Mouse (Mus musculus): ENCODE data around the gene Smad3.

GRCm38 (mm10) chr9:63609246-63609645 lies 148.5 kb downstream of the Smad3 start:
- TF ChIP-seq KAT2A (IDR thresholded peaks at IDR 0.05; ENCODE audit: insufficient replicate concordance, low read length) (no peak), CTCF (conservative IDR thresholded peaks at IDR 0.05 in 1 of 2, IDR thresholded peaks at IDR 0.05 in 1 of 2; ENCODE audit: low read depth in 2 of 2, low read length in 2 of 2) (no peak), POLR2A (IDR thresholded peaks at IDR 0.05; ENCODE audit: low read depth, low read length) (no peak), RAD21 (IDR thresholded peaks at IDR 0.05; ENCODE audit: low read depth, low read length) (no peak), NRF1 (IDR thresholded peaks at IDR 0.05; ENCODE audit: low read depth, low read length) (no peak), TBP (conservative IDR thresholded peaks at IDR 0.05; ENCODE audit: low read depth, low read length) (no peak), ZNF384 (IDR thresholded peaks at IDR 0.05; ENCODE audit: low read depth, low read length) (no peak), JUND (conservative IDR thresholded peaks at IDR 0.05; ENCODE audit: low read depth, low read length) (no peak), MEF2A (IDR thresholded peaks at IDR 0.05; ENCODE audit: borderline replicate concordance, low read depth, low read length) (no peak), E2F4 (IDR thresholded peaks at IDR 0.05; ENCODE audit: insufficient replicate concordance, low read depth, low read length) (no peak), CHD1 (IDR thresholded peaks at IDR 0.05; ENCODE audit: low read depth, low read length) (no peak), BHLHE40 (IDR thresholded peaks at IDR 0.05; ENCODE audit: low read depth, low read length) (no peak)

Data from CH12.LX (cell line).